Mouse (Mus musculus) skeletal muscle tissue, postnatal 0 days (tissue): ENCODE results near the gene Vmn1r158. TPM values are rescaled to one million over a fixed set of nuclear protein-coding genes. Genes with fewer than 3 reads are reported as not detected.

Experiments
- polyA plus RNA-seq: library from polyadenylated mRNA; unstranded; fragments of >200 nt; fragmentation: Nextera tagmentation; extraction: Ambion mirVana; gene quantifications from 2 replicates; pipeline ENCODE4 v1.2.1, GENCODE M21; 2015

The Vmn1r158 gene
- not detected in 2 replicates for polyA plus RNA-seq

DNA sequence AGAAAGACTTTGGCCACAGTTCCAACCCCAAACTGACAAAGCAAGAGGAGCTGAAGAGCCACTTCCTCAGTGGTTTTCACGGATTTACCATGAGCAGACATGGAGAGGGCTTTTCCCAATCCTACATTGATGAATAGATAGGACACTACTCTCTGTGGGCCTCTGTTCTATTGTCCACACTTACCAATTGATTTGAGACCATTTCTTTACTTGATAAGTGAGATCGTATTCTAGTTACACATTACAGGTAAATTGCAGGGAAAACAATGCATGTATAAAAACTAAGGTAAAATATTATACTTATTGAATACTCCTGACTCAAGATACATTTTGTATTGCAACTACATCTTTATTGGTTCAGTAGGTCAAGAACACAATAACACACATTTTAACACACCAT is at the start of gene Vmn1r158:
Gene Vmn1r158, minus strand, starts transcription at position 101 of the 400 bp plus-strand sequence.

DNA sequence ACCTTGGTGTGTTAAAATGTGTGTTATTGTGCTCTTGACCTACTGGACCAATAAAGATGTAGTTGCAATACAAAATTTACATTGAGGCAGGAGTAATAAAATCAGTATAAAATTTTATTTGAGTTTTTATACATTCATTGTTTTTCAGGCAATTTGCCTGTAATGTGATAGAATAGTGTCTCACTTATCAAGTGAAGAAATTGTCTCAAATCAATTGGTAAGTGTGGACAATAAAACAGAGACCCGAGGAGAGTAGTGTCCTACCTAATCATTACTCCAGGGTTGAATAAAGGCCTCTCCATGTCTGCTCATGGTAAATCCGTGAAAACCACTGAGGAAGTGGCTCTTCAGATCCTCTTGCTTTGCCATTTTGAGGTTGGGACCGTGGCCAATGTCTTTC is 29.2 kb downstream of the Vmn1r158 start, which contains the start of gene Vmn1r157:
Gene Vmn1r157, plus strand, starts transcription at position 301 of the 400 bp plus-strand sequence.

Other genes with a start within 250 kb of the Vmn1r158 start
- not detected in 2 replicates for gene Gm4201, start 225.4 kb downstream of the Vmn1r158 start, polyA plus RNA-seq
- gene Gm4565, start 202.7 kb downstream of the Vmn1r158 start, polyA plus RNA-seq = not detected in 2 replicates
- gene Vmn1r155, start 132.8 kb downstream of the Vmn1r158 start, polyA plus RNA-seq = not detected in 2 replicates
- not detected in 2 replicates for gene Gm8693, start 98.5 kb downstream of the Vmn1r158 start, polyA plus RNA-seq
- gene Gm4567, start 71.1 kb downstream of the Vmn1r158 start, polyA plus RNA-seq = not detected in 2 replicates
- not detected in 2 replicates for gene Vmn1r157, start 29.1 kb downstream of the Vmn1r158 start, polyA plus RNA-seq
- gene Vmn1r159, start 52.8 kb upstream of the Vmn1r158 start, polyA plus RNA-seq = not detected in 2 replicates
- gene Vmn1r160, start 80.4 kb upstream of the Vmn1r158 start, polyA plus RNA-seq = not detected in 2 replicates
- gene Gm4214, start 193.9 kb upstream of the Vmn1r158 start, polyA plus RNA-seq = not detected in 2 replicates
- gene Gm4216, start 229.1 kb upstream of the Vmn1r158 start, polyA plus RNA-seq = not detected in 2 replicates